Mouse (Mus musculus) right cerebral cortex, postnatal 4 days (tissue): ENCODE results near the gene Ube2e3.

Experiments
- DNase-seq: peaks from one replicate; pipeline ENCODE4 v3.0.0-alpha.2; 2022

Ube2e3 gene

DNA sequence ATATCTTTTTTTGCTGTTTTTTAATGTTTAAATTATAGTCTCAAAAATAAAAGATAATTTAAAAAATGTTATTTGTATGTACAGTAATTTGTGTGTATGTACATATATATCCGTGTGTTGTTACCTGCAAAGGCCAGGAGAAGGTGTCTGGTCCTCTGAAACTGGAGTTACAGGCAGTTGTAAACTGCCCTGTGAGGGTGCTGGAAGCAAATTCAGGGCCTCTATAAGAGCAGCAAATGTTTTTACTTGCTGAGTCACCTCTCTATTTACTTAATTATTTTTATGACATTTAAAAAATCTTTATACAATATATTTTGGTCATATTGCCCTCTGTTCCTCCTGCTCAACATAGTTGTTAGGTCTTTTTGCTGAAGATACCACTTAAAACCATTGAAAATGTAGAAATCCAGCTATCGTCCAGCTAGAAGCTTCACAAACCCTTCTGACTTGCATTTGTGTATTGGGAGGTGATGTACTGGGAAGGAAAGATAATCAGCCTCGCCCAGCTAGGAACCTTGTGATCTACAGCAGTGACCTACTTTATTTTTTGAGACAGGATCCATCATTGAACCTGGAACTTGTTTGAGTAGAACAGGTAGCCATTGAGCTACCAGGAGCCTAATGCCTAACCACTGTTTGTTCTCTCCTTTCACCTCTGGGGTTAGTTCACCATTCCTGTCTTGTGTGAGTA, 15.0 kb downstream of the Ube2e3 start:
- DNase-seq = no peak

DNA sequence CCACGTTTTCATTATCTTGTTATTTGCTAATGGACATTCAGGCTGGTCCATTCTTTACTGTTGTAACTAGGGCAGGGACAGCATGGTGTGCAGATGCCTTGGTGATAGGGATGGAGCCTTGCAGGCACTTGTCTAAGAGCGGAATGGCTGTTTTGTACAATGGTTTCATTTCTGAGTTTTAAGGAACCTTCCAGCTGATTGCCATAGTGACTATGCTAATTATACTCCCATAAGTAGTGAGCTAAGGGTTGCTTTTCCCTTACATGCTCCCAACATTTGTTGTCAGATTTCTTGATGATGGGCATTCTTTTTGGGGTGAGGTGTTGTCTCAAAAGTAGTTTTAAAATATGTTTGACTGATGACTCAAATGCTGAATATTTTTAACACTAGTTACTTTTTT, 18.5 kb downstream of the Ube2e3 start:
- no peak for DNase-seq

DNA sequence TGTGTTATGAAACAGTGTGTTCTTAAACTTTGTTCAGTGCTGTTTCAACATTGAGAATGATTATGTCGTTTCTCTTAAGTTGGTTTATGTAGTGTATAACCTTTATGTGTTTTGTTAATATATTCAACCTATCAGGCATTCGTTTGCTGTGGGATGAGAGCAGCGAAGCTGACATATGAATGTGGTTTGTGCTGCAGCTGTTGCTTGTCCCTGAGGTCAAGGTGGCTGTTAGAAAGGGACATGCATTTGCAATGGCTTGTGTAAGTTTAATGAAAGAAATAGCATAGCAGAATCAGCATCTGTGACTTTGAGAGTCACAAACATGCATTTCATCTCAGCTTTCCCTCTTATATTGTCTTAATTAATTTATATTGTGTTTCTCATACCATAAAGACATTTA, 20.3 kb downstream of the Ube2e3 start:
- DNase-seq = no peak

DNA sequence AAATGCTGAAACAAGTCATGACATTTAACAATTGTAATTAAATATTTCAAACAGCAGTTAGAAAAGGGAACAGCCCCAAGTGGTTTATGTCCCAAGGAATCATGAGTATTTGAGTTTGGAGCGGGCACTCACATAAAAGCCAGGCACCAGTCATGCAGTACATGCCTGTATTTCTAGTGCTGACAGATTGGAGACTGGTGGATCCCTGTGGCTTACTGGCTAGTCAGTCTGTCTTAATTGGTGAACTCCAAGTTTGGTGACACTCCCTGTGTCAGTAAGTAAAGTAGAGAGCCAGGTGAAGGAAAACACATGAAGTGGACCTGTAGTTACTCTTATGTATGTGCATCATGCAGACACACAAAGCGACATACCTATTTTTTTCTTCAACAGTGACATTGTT, 27.3 kb downstream of the Ube2e3 start:
- DNase-seq = no peak

DNA sequence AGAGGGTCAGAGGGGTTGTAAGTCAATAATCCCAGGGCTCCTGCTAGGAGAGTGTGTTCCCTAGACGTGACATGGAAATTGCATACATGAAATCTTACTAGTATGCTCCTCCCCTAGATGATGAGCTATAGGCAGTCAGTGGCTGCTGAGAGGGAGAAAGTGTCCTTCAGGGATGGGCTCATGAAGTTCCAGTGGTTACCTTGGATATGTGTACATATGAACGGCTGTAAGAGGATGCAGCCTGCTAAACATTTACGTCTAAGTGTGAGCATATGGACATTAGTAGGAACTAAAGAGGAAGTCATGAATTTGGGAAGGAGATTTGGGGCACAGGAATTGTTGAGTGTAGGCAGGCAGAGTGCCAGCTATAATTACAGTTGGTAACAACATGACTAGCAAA, 38.0 kb downstream of the Ube2e3 start:
- no peak for DNase-seq

DNA sequence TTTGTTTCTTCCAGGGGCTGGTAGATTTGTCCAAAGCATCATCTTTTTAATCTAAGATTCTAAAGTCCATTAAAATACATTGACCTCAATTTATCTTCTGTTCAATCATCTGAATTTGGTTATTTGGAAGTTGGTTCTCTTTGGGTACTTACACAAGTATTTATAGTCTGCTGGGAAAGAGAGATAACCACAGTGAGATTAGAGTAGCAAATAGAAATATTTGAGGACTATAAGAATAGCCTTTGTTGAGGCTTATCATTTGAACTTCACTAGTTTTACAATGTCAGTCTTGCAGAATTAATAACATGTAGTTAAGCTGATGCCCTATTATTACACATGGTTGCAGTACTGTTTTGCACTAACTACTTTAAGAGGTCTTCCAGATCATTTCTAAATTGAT, 43.6 kb downstream of the Ube2e3 start:
- no peak for DNase-seq

DNA sequence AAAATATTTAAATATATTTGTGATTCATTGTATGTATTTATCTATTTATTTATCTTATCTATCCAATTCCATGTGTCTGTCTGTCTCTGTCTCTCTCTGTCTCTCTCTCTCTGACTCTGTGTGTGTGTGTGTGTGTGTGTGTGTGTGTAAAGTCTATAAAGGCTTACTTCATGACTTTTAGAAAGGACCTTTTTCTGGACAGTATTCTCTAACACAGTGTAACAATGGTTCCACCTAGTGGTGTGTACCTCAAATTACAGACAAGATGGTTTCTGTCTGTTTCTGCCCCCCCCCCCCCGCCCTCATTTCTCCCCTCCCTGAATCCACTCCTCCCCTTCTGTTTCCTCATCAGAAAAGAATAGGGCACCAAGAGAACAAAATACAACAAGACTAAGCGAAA, 46.9 kb downstream of the Ube2e3 start:
- no peak for DNase-seq

DNA sequence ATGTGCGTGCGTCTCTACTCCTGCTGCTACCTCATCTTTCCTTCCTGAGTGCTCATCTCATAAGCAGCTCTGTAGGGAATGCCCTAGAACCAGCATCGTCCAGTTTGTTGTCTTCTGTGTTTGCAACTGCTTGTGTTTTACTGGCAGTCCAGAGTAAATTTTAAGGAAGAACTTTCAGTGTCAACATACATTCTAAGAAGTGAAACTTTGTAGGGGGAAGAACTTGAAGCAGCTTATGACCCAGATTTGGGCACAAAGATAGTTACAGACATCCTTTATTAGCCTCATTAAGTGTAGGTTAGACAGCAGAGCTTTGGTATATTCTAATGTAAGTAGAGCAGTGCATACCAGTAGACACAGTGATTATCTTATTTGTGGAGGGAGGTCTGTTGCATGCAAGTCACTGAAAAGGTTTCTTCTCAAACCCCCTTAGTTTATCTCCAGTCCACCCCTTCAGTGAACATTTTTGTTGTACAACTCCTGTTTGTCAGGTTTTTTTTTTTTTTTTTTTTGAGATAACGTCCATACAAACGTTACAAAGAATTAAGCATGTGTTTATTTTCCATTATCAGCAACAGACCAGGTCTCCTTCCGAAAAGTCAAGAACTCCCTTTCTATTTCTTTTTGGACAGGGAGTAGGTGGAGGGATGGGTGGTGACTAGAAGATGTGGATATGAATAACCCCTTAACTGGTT, 55.2 kb downstream of the Ube2e3 start:
- no peak for DNase-seq

DNA sequence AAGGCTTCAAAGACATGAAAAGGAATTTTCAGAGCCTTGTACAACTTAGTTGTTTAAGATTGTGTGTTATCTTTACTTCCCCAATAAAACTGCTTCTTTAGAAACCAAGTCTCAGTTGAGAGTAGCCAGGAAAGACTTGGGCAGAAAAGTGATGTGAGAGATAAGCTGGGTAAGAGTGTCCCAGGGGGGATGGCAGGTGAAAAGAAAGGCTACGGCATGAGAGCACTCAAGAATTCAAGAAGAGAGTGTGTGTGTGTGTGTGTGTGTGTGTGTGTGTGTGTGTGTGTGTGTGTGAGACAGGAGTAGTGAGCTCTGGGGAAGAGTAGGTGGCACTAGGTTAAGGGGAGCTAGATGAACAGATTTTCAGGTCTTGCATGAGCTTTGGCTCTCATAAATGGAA, 57.9 kb downstream of the Ube2e3 start:
- DNase-seq = no peak

DNA sequence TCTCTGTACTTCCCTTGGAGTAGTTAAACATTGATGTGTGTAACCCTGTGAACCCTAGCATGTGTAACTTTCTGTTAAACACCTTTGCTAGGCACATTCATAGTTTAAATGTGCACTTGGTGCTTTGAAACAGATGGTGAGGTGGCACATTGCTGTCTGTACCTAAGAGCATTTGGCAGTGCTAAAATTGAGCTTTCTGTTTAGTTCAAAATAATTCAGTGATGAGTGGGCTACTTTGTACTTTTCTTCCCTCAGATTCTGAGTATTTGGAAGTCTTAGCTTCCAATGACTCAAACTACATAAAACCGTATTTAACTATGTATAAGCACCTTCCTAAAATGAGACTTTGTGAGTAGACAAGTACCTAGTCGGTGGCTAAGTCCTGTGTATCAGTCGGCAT, 59.7 kb downstream of the Ube2e3 start:
- DNase-seq = no peak

DNA sequence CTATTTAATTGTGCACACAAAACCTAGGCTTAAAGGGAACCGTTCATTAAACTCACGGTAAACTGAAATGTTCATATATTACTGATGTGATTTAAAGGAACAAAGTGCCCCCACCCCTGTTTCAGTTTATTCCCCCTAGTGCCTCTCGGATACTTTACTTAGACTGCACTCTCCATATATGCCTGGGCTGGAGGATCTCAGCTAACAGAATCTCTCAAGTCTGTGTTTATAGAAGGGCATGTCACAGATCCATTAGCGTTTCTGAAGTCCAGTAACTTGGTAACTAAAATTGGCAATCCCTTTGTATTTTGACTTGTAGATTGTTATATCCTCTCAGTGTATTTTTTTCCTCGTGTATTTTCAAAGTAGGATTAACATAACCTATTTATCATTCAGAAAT, 60.2 kb downstream of the Ube2e3 start:
- no peak for DNase-seq

DNA sequence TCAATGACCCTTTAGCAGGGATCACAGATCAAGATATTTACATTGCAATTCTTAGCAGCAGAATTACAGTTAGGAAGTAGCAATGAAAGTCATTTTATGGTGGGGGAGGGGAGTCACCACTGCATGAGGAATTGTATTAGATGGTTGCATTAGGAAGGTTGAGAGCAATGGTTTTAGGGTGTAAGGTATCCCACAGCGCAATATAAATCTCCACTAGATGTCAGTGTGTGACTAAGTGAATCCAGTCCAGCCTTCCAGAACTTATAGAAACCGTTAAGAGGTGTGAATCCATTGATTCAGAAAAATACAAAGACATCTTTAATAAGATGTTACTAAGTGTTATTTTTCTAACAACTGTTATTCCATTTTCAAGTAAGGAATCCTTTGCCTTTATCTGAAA, 63.4 kb downstream of the Ube2e3 start:
- DNase-seq = no peak

DNA sequence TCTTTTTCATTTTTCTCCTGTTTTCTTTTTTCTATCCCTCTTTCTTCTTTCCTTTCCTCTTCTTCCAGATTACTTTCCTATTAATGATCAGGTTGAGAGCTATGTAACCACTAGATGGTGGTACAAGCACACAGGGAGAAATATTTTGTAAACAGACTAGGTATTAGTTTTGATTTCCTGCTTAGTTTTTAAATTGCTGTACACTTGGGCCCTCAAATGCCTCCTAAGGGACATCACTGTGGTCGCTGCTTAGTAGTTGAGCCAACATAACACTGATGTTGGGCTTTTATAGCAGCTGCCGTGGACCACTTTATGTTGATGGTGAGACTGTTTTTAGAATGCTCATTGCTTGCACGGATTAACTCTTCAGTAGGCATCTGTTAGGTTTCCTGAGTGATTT, 91.5 kb downstream of the Ube2e3 start:
- no peak for DNase-seq

DNA sequence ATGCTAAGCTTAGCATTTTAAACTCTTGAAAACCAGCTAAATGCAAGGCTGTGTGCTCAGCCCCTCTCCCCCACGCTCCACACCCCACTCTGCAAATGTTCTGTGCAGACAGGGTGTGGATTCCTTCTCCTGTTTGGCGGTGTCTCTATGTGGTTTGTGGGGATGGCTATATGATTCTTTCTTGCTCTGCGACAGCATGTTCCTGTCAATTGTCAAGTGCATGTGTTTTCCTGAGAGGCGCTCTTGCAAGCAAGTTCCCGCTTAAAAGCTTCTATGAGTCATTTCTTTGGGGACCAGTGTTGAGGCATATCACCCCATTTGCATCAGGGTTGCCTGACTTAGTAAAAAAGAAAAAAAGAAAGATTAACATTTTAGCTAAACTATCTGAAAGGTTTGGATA, 92.4 kb downstream of the Ube2e3 start:
- no peak for DNase-seq

DNA sequence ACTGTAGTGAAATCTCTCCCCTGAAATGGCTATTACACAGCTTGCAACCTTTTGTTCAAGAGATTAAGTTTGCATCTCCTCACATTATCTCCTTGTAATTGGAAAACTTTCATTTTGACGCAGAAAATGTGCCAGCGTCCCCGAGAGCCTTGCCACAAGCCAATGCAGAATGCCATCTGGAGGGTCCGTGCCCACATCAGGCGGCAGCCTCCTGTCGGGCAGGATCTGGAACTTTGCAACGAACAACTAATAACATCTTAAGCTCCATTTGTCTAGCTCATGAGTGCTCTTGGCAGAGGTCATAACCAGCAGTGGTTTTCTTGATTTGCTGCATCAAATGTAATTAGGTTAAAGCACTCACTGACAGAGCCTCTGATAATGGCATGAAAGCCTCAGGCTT, 93.1 kb downstream of the Ube2e3 start:
- DNase-seq = no peak

DNA sequence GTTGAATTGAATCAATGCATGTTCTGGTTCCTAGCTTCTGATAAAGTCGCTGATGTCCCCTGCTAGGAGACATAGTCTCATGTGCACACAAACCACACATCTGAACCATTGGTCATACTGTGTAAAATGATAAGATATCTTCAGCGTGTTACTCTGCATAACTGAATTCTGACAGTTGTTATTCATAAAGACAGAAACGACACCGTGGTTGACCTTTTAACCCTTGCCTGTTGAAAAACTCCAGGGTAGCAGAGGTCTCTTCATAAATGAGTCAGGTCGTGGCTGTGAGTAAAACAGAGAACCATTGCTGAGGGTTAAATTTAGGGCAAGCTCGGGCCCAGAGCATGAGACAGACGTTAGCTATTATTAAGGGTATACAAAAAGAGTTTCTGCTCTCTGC, 93.7 kb downstream of the Ube2e3 start:
- DNase-seq = no peak

DNA sequence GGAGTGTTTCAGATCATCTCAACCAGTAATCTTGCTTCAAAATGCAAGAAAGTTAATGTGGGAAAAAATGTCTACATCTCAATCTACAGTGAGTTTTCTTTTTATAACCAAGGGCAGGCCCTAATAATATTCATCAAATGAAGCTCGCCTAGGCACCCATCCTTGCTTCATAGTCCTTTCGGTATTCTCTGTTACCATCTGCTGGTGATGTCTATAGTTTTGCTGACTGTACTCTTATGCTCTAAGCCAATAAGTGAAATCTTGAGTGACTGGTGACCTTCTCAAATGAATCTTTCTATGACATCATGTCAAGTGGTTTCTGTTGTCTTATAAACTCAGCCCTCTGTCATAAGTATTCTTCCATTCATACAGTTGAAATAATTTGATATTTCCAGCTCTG, 97.1 kb downstream of the Ube2e3 start:
- no peak for DNase-seq

DNA sequence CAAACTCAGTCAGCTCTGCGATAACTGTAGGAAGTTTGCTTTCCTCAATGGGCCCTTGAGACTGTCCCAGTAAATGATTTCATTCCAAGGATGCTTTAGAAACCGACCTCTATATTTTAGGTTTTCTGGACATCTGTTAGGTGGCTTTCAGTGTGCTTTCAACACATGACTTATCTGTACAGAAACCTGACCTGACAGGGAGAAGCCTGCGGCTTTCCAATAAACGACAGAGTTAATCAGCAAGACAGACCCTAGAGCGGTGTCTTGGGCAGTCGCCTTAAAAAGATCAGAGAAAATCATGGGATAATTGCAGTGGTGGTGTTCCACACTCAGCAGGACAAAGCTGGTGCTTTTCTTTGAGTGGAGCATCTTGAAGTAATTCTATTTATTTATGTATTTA, 97.5 kb downstream of the Ube2e3 start:
- DNase-seq = no peak

DNA sequence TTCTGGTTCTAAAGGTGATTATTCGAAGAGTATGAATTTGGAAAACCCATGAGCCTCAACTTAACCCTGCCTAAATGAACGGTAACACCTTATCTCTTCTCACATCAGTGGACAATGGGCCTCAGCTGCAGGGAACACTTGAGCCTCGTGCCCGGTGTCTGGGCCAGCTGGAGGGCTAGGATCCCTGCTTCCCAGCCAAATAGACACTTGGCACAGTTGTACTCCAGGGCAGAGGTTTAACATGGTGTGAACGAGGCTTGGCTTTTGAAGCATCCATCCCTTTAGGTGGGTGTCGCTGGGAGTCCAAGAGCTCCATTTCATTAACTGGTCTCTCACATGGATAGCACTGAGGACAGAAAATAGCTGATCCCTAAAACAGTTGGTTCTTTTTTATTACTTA, 102.2 kb downstream of the Ube2e3 start:
- no peak for DNase-seq
